Mouse (Mus musculus) adrenal gland, adult 2 months (tissue): ENCODE measurements around the gene Rwdd2b. TPM values are rescaled to one million over a fixed set of nuclear protein-coding genes. Genes with fewer than 3 reads are reported as not detected.
A peak's percentile ranks its signal among the peaks of the same experiment; 100 is the strongest.

ENCODE experiments used
- DNase-seq: peaks from one replicate; pipeline ENCODE4 v3.0.0; 2021
- polyA plus RNA-seq: library from polyadenylated mRNA; depleted of rRNA; stranded (reverse); fragments of >200 nt; gene quantifications from 2 replicates; pipeline ENCODE4 v1.2.3, GENCODE M21; 2012; rRNA removed
- total RNA-seq, 2 experiments: library from RNA; stranded (reverse); gene quantifications; 2 replicates each; pipeline ENCODE4 v1.2.3; 2021

The Rwdd2b gene
- total and polyA plus RNA-seq, 3 experiments: 1.7 to 5.3 (median 5.2) TPM

DNA sequence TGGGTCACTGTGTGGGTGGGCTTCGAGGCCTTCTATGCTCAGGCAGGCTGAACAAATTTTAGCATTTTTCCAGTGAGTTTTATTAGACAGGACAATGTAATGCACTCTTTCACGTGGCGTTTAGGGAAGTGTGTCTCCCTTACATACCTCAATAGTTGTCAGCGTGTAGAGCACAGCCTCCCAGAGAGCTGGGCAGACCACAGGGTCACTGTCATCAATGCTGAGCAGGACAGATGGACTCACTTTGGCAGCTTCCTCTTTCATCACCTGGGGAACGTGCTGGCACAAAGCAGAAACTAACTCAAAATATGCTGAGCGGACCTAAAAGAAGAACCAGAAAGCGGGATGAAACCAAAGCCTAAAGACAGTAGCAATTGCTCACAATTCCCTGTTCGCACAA lies 19.7 kb downstream of the Rwdd2b start:
- DNase-seq: no peak

DNA sequence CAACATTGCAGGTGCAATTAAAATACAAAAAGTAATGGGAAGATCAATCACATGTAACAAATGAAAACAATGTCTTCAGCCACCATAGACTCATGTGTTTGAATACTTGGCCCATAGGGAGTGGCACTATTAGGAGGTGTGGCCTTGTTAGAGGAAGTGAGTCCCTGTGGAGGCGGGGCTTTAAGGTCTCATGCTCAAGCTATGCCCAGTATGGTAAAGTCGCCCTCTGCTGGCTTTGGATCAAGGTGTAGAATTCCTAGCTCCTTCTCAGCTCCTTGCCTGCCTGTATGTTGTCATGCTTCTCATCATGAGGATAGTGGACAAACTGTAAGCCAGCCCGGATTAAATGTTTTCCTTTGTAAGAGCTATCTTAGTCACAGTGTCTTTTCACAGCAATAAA lies 35.4 kb downstream of the Rwdd2b start:
- no peak for DNase-seq

DNA sequence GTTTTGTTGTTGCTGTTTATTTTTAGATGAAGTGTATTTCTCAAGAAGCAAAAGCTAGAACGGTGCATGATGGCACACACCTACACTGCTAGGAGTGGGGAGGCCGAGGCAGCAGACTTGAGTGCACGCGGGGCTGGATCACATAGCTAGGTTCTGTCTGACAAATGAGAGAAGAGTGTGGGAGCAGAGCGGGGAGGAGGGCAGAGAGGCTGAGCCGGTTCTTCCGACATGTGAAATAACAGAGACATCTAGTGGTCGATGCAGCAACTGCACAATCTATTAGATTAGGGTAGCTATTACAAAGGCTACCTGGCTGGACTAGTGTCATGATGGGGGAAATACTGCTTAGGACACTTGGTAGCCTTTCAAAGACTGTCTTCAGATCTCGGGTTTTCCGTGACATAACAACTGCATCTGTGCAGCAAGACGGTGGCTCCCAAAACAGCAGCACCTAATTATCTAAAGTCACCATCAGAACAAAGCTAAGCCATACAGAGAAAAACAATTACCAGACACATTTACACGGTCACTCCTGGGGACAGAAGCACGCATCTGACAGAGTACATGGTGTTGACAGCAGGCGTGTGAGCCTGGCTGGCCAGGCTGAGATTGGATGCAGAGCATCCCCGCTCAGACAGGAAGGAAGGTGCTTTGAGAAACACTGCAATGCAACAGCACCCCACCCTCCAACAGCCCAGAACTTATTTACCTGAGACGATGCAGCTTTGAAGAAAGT lies 46.4 kb downstream of the Rwdd2b start:
- DNase-seq: peak; percentile 63

DNA sequence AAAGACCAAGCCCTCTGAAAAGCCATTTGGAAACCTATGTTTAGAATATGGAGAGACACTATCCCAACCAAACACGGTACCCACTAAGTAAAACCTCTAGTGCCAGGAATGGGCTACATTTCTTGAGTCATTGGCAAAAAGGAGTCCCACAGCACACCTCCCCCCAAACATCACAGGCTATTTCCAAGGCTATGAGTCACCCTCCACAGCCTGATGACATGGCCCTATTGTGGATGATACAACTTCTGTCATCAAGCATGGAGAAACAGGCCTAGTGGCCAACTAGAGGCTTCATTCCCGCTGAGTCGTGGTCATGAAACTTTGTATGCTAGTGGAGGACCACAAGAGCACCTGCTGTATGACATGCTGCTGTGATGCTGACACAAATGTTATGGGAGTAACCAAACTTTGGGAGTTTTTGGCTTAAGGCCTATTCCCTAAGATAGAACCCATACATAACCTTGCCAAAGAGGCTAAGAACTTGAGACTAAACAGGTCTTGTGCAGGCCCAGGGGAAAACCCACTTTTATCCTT lies 52.9 kb downstream of the Rwdd2b start:
- peak; percentile 73 for DNase-seq

DNA sequence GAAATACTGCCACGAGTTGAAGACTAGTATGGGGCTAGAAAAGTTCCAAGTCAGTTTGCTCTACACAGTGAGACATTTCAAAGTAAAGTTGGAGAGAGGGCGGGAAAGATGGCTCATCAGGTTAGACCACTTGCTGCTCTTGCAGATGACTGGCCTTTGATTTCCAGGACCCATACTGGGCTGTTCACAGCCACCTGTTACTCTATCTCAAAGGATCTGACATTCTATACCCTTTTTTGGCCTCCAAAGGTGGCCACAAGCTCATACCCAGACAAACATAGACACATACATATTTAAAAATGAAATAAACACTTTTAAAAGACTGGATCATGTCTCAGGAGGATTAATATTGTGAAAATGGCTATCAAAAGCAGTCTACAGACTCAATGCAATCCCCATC lies 56.0 kb downstream of the Rwdd2b start:
- no peak for DNase-seq

Other genes starting within 250 kb of the Rwdd2b start
- gene N6amt1, start 86.4 kb downstream of the Rwdd2b start, total RNA-seq: 10 to 100 TPM; 20.1 to 23.7 TPM
- gene N6amt1, start 86.4 kb downstream of the Rwdd2b start, polyA plus RNA-seq: 5.1 and 5.5 TPM in 2 replicates
- 10 to 100 TPM; 29.6 to 32.0 TPM for gene Ltn1, start 8.0 kb downstream of the Rwdd2b start, total RNA-seq
- gene Ltn1, start 8.0 kb downstream of the Rwdd2b start, polyA plus RNA-seq: 1.6 and 1.8 TPM in 2 replicates
- 10 to 100 TPM; 63.2 to 81.6 TPM for gene Usp16, start 14.1 kb upstream of the Rwdd2b start, total RNA-seq
- 4.8 and 7.5 TPM in 2 replicates for gene Usp16, start 14.1 kb upstream of the Rwdd2b start, polyA plus RNA-seq
- gene Cct8, start 55.3 kb upstream of the Rwdd2b start, total RNA-seq: 100 to 1,000 TPM; 187 to 210 TPM
- 12.1 and 14.8 TPM in 2 replicates for gene Cct8, start 55.3 kb upstream of the Rwdd2b start, polyA plus RNA-seq
- gene Map3k7cl, start 112.8 kb upstream of the Rwdd2b start, total RNA-seq: 1 to 10 TPM in 1 of 2 experiments, under 1 TPM in 1; 0.72 to 1.4 TPM
- 0.69 and 0.89 TPM in 2 replicates for gene Map3k7cl, start 112.8 kb upstream of the Rwdd2b start, polyA plus RNA-seq